Mouse (Mus musculus) liver, adult 2 months (tissue): ENCODE results near the gene Txndc8.

Source experiments
- CTCF ChIP-seq: fragments of 200-500 bp; IDR thresholded peaks from 2 replicates; pipeline ENCODE4 v1.5.1; 2011; ENCODE audit warnings: low read depth, low read length, control low read depth
- POLR2A ChIP-seq: fragments of 200-500 bp; IDR thresholded peaks from 2 replicates; pipeline ENCODE4 v1.6.1; 2011; ENCODE audit warnings: low read length, control low read depth; ENCODE audit not compliant: insufficient read depth; ENCODE audit errors: extremely low read depth

DNA sequence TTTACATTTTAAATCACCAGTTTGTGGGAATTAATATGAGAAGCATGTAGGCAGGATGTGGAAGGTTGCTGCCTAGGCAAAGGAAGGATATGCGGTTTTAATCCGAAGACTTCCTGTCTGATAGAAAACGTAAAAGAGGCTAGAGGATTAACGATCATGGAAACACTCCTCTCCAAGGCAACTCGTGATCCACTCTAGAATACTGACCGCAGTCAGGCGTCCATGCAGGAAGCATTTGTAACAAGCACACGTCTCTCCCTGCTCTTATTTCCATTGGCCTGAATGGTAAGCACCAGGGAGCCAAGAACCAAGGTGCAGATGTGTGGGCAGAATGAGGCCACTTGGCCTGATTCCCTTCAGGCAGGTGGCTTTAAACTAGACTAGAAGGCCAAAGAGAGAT is 41.8 kb upstream of the Txndc8 start:
- TF ChIP-seq POLR2A (no peak), CTCF (no peak)
